Mouse (Mus musculus) megakaryocyte progenitor cell, adult 5-6 weeks (primary cell): ENCODE results near the gene Tbx4. TPM values are rescaled to one million over a fixed set of nuclear protein-coding genes. Genes with fewer than 3 reads are reported as not detected.

ENCODE experiments used
- ATAC-seq: replicated peaks from 2 replicates; pipeline ENCODE4 v1.8.0; 2016; ENCODE audit warnings: mild to moderate bottlenecking, moderate TSS enrichment, inconsistent platforms; ENCODE audit not compliant: poor library complexity
- total RNA-seq, 2 experiments: library from RNA; stranded (forward) in 1 of 2; stranded (reverse) in 1 of 2; fragments of 157-497, 149-512 nt in 1 of 2; fragments of 200-1000 nt in 1 of 2; gene quantifications; 2 replicates each; pipeline versions ENCODE4 v1.2.3 to v1.2.4; 2015 to 2017

The Tbx4 gene
- total RNA-seq (2015): not detected in 2 replicates
- not detected in 2 replicates for total RNA-seq (2017)

GRCm38 (mm10) chr11:85885665-85886428 is at the start of gene Tbx4:
Gene Tbx4, plus strand, starts transcription at chr11:85886422.
- ATAC-seq: no peak

- ATAC-seq: no peak
Observed at GRCm38 (mm10) chr11:85836523-85837290, 49.5 kb upstream of the Tbx4 start.

GRCm38 (mm10) chr11:85837291-85837647 is 49.0 kb upstream of the Tbx4 start:
- ATAC-seq: no peak

- no peak for ATAC-seq
Observed at GRCm38 (mm10) chr11:85837648-85838423, 48.4 kb upstream of the Tbx4 start.

GRCm38 (mm10) chr11:85838424-85839257 is 47.6 kb upstream of the Tbx4 start:
- no peak for ATAC-seq

GRCm38 (mm10) chr11:85839258-85840030 is 46.8 kb upstream of the Tbx4 start:
- no peak for ATAC-seq

- ATAC-seq: no peak
Observed at GRCm38 (mm10) chr11:85840031-85840802, 46.0 kb upstream of the Tbx4 start.

GRCm38 (mm10) chr11:85840803-85841145 is 45.4 kb upstream of the Tbx4 start:
- no peak for ATAC-seq

GRCm38 (mm10) chr11:85841211-85841681 is 45.0 kb upstream of the Tbx4 start:
- ATAC-seq: no peak

- ATAC-seq: peak; percentile 56
Observed at GRCm38 (mm10) chr11:85841980-85842379, 44.2 kb upstream of the Tbx4 start.

- 0 out of 2 replicates have a peak, but pooled peaks have one; percentile 8 for ATAC-seq
Observed at GRCm38 (mm10) chr11:85842596-85843346, 43.5 kb upstream of the Tbx4 start.

GRCm38 (mm10) chr11:85843347-85843692 is 42.9 kb upstream of the Tbx4 start:
- peak; percentile 63 for ATAC-seq

- ATAC-seq: peak; percentile 43
Observed at GRCm38 (mm10) chr11:85844144-85844965, 41.9 kb upstream of the Tbx4 start.

- ATAC-seq: no peak
Observed at GRCm38 (mm10) chr11:85844971-85845370, 41.3 kb upstream of the Tbx4 start.

- no peak for ATAC-seq
Observed at GRCm38 (mm10) chr11:85845921-85846320, 40.3 kb upstream of the Tbx4 start.

- ATAC-seq: no peak
Observed at GRCm38 (mm10) chr11:85846509-85846908, 39.7 kb upstream of the Tbx4 start.

- ATAC-seq: peak; percentile 91
Observed at GRCm38 (mm10) chr11:85849037-85849436, 37.2 kb upstream of the Tbx4 start.
